Mouse (Mus musculus) spleen, adult 2 months (tissue): ENCODE measurements at regions not wholly inside any gene's neighbourhood (a gene's known extent, or its start where the extent isn't known, plus 50 kb on each side); places are given as distances from the start of the nearest gene placed in this dataset.

Source experiments
- CTCF ChIP-seq: fragments of 200-500 bp; IDR thresholded peaks from 2 replicates; pipeline ENCODE4 v1.5.1; 2011; ENCODE audit warnings: mild to moderate bottlenecking, inconsistent platforms; ENCODE audit not compliant: insufficient read depth, insufficient read length, insufficient replicate concordance; ENCODE audit errors: extremely low read depth
- POLR2A ChIP-seq: fragments of 200-500 bp; IDR thresholded peaks from 2 replicates; pipeline ENCODE4 v1.6.1; 2011; ENCODE audit warnings: low read depth, low read length, inconsistent platforms

- TF ChIP-seq CTCF (no peak), POLR2A (no peak)
Observed at GRCm38 (mm10) chr13:60438177-60438576, 163.6 kb upstream of the Dapk1 start.
